Mouse (Mus musculus): ENCODE measurements around the gene Dhdds. TPM values are rescaled to one million over a fixed set of nuclear protein-coding genes. Genes with fewer than 3 reads are reported as not detected.

Dhdds gene
- polyA plus RNA-seq, 1 experiment from 2014 or later, result 30.9 TPM

GRCm38 (mm10) chr4:133969114-133969770 lies 31.5 kb downstream of the Dhdds start:
- DNase-seq (ENCODE audit: low spot score) (no peak), ATAC-seq (replicated peaks; ENCODE audit: low FRiP score) (no peak)
- H3K36me3 ChIP-seq (ENCODE audit: control insufficient read depth, insufficient read depth, low read length), result peaks cover 17% of the 10 kb centered on the region
- no peaks in the 10 kb centered on the region for H3K27me3 ChIP-seq (replicated peaks; ENCODE audit: control insufficient read depth, insufficient read depth, low read length)
- WGBS, result 59% methylated on average over 8 of the region's 8 CpGs
- H3K27ac ChIP-seq (ENCODE audit: low read depth, low read length), result no peak overlapping the region
- peak overlapping the region; percentile 90 for H3K4me2 ChIP-seq
- no peak overlapping the region for H3K4me3 ChIP-seq (ENCODE audit: low read depth, low read length)
- no peak overlapping the region; the same call in 1 of the 2 replicates for H3K9ac ChIP-seq (ENCODE audit: low read depth, low read length)
- H3K4me1 ChIP-seq (replicated peaks; ENCODE audit: control insufficient read depth, insufficient read depth, low read length), result peaks cover 26% of the 10 kb centered on the region
- no peaks in the 10 kb centered on the region for H3K9me3 ChIP-seq (ENCODE audit: control insufficient read depth, low read length)

- peaks cover 24% of the 10 kb centered on the region for H3K36me3 ChIP-seq (ENCODE audit: control insufficient read depth, insufficient read depth, low read length)
- peak within 1 kb of the TSS; percentile 99 for H3K9ac ChIP-seq (ENCODE audit: low read depth, low read length)
- peak within 1 kb of the TSS; percentile 100 for H3K27ac ChIP-seq (ENCODE audit: low read depth, low read length)
- no peaks in the 10 kb centered on the region for H3K9me3 ChIP-seq (ENCODE audit: control insufficient read depth, low read length)
- H3K4me2 ChIP-seq, result peak within 1 kb of the TSS; percentile 90
- no peaks in the 10 kb centered on the region for H3K27me3 ChIP-seq (replicated peaks; ENCODE audit: control insufficient read depth, insufficient read depth, low read length)
- DNase-seq (ENCODE audit: low spot score) (peak; percentile 79), ATAC-seq (replicated peaks; ENCODE audit: low FRiP score) (peak; percentile 67)
- H3K4me1 ChIP-seq (replicated peaks; ENCODE audit: control insufficient read depth, insufficient read depth, low read length), result peaks cover 26% of the 10 kb centered on the region
- H3K4me3 ChIP-seq (ENCODE audit: low read depth, low read length), result peak within 1 kb of the TSS; percentile 80
- under 1% methylated on average over 42 of the region's 42 CpGs for WGBS
Observed at GRCm38 (mm10) chr4:133968150-133968921, 32.4 kb downstream of the Dhdds start, which contains the start of gene Hmgn2. Gene Hmgn2, minus strand, starts transcription at chr4:133968650.

- Histone ChIP-seq H3K4me3 (ENCODE audit: low read depth, low read length) (peak overlapping the region; percentile 80), H3K27ac (ENCODE audit: low read depth, low read length) (peak overlapping the region; percentile 100), H3K4me1 (replicated peaks; ENCODE audit: control insufficient read depth, insufficient read depth, low read length) (peaks cover 26% of the 10 kb centered on the region), H3K9me3 (ENCODE audit: control insufficient read depth, low read length) (no peaks in the 10 kb centered on the region), H3K4me2 (peak overlapping the region; percentile 90), H3K27me3 (replicated peaks; ENCODE audit: control insufficient read depth, insufficient read depth, low read length) (no peaks in the 10 kb centered on the region), H3K9ac (ENCODE audit: low read depth, low read length) (peak overlapping the region; percentile 99), H3K36me3 (ENCODE audit: control insufficient read depth, insufficient read depth, low read length) (peaks cover 26% of the 10 kb centered on the region)
- peak; percentile 83 for ATAC-seq (replicated peaks; ENCODE audit: low FRiP score)
- 1% methylated on average over 29 of the region's 29 CpGs for WGBS
- DNase-seq (ENCODE audit: low spot score), result peak; percentile 94
Observed at GRCm38 (mm10) chr4:133967866-133968149, 32.9 kb downstream of the Dhdds start.

GRCm38 (mm10) chr4:133967138-133967865 lies 33.4 kb downstream of the Dhdds start:
- ATAC-seq (replicated peaks; ENCODE audit: low FRiP score) (peak; percentile 76), DNase-seq (ENCODE audit: low spot score) (peak; percentile 93)
- Histone ChIP-seq H3K9ac (ENCODE audit: low read depth, low read length) (peak overlapping the region; percentile 99), H3K9me3 (ENCODE audit: control insufficient read depth, low read length) (no peaks in the 10 kb centered on the region), H3K27me3 (replicated peaks; ENCODE audit: control insufficient read depth, insufficient read depth, low read length) (no peaks in the 10 kb centered on the region), H3K4me3 (ENCODE audit: low read depth, low read length) (peak overlapping the region; percentile 80), H3K4me1 (replicated peaks; ENCODE audit: control insufficient read depth, insufficient read depth, low read length) (peaks cover 26% of the 10 kb centered on the region), H3K4me2 (peak overlapping the region; percentile 97), H3K27ac (ENCODE audit: low read depth, low read length) (peak overlapping the region; percentile 100), H3K36me3 (ENCODE audit: control insufficient read depth, insufficient read depth, low read length) (peaks cover 26% of the 10 kb centered on the region)
- WGBS, result under 1% methylated on average over 77 of the region's 101 CpGs

DNA sequence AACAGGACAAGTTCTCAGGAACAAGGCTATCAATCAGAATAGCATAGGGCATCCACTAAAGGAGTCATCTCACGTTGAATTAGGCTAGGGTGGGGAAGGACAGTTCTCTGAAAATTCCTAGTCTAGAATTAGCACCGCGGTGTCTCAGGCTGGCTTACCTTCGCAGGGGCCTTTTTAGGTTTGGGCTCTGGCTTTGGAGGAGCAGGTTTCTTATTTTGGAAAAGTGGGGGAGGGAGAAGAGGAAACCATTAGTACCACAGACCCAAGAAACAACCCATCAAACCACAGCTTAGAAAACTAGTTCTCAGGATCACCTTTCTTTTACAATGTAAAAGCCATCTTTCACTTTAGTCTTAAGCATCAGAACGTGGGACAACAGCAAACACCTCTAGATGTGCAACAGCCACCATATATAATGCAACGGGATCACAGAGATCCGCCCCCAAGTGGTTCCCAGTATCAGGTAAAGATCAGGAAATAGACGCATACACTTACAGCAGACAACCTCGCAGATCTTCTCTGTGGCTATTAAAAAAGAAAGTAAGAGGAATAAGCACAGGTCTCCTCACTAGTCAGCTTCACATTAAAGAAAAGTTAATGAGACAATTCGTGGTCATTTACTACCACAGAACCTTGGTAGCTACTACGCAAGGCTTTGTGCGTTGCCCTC lies 34.3 kb downstream of the Dhdds start:
- peak overlapping the region; percentile 97 for H3K4me2 ChIP-seq
- peaks cover 26% of the 10 kb centered on the region for H3K36me3 ChIP-seq (ENCODE audit: control insufficient read depth, insufficient read depth, low read length)
- no peaks in the 10 kb centered on the region for H3K9me3 ChIP-seq (ENCODE audit: control insufficient read depth, low read length)
- H3K27ac ChIP-seq (ENCODE audit: low read depth, low read length), result no peak overlapping the region; the same call in 1 of the 2 replicates
- H3K4me1 ChIP-seq (replicated peaks; ENCODE audit: control insufficient read depth, insufficient read depth, low read length), result peaks cover 26% of the 10 kb centered on the region
- DNase-seq (ENCODE audit: low spot score) (no peak), ATAC-seq (replicated peaks; ENCODE audit: low FRiP score) (no peak)
- WGBS, result 35% methylated on average over 12 of the region's 12 CpGs
- peak overlapping the region; percentile 68 for H3K9ac ChIP-seq (ENCODE audit: low read depth, low read length)
- peak overlapping the region; percentile 80 for H3K4me3 ChIP-seq (ENCODE audit: low read depth, low read length)
- no peaks in the 10 kb centered on the region for H3K27me3 ChIP-seq (replicated peaks; ENCODE audit: control insufficient read depth, insufficient read depth, low read length)

DNA sequence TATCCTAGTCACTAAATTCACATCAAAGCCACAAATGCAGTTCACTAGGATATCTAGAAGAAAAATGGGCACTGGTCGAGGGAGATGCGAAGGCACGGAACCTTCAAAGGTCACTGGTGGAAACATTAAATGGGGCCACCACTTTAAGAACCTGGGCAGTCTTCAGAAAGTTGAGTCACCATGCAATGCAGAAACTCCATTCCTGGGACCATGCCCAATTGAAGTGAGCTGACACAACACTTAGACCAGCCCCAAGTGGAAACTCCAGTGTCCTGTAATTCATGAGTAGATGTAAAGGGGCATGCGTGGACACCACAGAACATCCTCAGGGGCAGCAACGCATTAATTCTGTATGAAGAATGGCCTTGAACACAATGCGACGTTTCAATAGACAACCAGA lies 38.2 kb downstream of the Dhdds start:
- Histone ChIP-seq H3K4me2 (no peak overlapping the region), H3K9ac (ENCODE audit: low read depth, low read length) (no peak overlapping the region), H3K4me1 (replicated peaks; ENCODE audit: control insufficient read depth, insufficient read depth, low read length) (peaks cover 13% of the 10 kb centered on the region), H3K27ac (ENCODE audit: low read depth, low read length) (no peak overlapping the region), H3K4me3 (ENCODE audit: low read depth, low read length) (no peak overlapping the region), H3K27me3 (replicated peaks; ENCODE audit: control insufficient read depth, insufficient read depth, low read length) (no peaks in the 10 kb centered on the region), H3K36me3 (ENCODE audit: control insufficient read depth, insufficient read depth, low read length) (peaks cover 24% of the 10 kb centered on the region), H3K9me3 (ENCODE audit: control insufficient read depth, low read length) (no peaks in the 10 kb centered on the region)
- whole genome bisulfite sequencing, result 85% methylated on average over 7 of the region's 7 CpGs
- ATAC-seq (replicated peaks; ENCODE audit: low FRiP score) (no peak), DNase-seq (ENCODE audit: low spot score) (no peak)

GRCm38 (mm10) chr4:133958884-133959283 lies 41.8 kb downstream of the Dhdds start:
- H3K9ac ChIP-seq (ENCODE audit: low read depth, low read length), result no peak overlapping the region
- H3K4me1 ChIP-seq (replicated peaks; ENCODE audit: control insufficient read depth, insufficient read depth, low read length), result no peaks in the 10 kb centered on the region
- H3K9me3 ChIP-seq (ENCODE audit: control insufficient read depth, low read length), result no peaks in the 10 kb centered on the region
- H3K4me3 ChIP-seq (ENCODE audit: low read depth, low read length), result no peak overlapping the region
- H3K36me3 ChIP-seq (ENCODE audit: control insufficient read depth, insufficient read depth, low read length), result peaks cover 6% of the 10 kb centered on the region
- H3K27me3 ChIP-seq (replicated peaks; ENCODE audit: control insufficient read depth, insufficient read depth, low read length), result no peaks in the 10 kb centered on the region
- 90% methylated on average over 1 of the region's 1 CpGs for WGBS
- no peak for DNase-seq (ENCODE audit: low spot score)
- H3K27ac ChIP-seq (ENCODE audit: low read depth, low read length), result no peak overlapping the region
- H3K4me2 ChIP-seq, result no peak overlapping the region
- no peak for ATAC-seq (replicated peaks; ENCODE audit: low FRiP score)

DNA sequence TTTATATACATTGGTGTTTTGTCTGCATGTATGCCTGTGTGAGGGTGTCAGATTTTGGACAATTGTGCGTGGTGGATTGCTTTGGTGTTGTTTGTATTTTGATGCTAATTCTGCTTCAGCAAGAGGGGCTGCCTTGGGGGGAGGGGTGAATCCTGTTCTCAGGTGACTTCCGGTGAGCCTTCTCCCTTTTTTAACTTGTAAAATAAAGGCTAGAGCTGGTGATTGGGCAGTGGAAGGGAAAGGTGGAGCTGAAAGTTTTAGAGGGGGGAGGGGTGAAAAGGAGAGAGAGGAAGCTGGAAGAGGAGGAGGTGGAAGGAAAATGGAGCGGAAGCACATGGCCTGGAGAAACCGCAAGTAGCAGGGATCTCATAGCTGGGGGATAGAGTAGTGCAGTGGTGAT lies 44.4 kb downstream of the Dhdds start:
- Histone ChIP-seq H3K36me3 (ENCODE audit: control insufficient read depth, insufficient read depth, low read length) (no peaks in the 10 kb centered on the region; the same call in 1 of the 2 replicates), H3K27me3 (replicated peaks; ENCODE audit: control insufficient read depth, insufficient read depth, low read length) (no peaks in the 10 kb centered on the region), H3K4me3 (ENCODE audit: low read depth, low read length) (no peak overlapping the region), H3K9me3 (ENCODE audit: control insufficient read depth, low read length) (no peaks in the 10 kb centered on the region), H3K9ac (ENCODE audit: low read depth, low read length) (no peak overlapping the region), H3K4me2 (no peak overlapping the region), H3K27ac (ENCODE audit: low read depth, low read length) (no peak overlapping the region), H3K4me1 (replicated peaks; ENCODE audit: control insufficient read depth, insufficient read depth, low read length) (no peaks in the 10 kb centered on the region)
- ATAC-seq (replicated peaks; ENCODE audit: low FRiP score), result no peak
- 69% methylated on average over 4 of the region's 4 CpGs for WGBS
- no peak for DNase-seq (ENCODE audit: low spot score)
